Mouse (Mus musculus) embryonic facial prominence, embryonic 13.5 days (tissue): ENCODE measurements around the gene Adgre5. TPM values are rescaled to one million over a fixed set of nuclear protein-coding genes. Genes with fewer than 3 reads are reported as not detected.

Experiments
- ATAC-seq: fragments of 200-750 bp; cut with Nextera tagmentation; 2 replicates; pipeline ENCODE4 v1.8.0; 2017; ENCODE audit warnings: low read depth; ENCODE audit not compliant: insufficient number of reproducible peaks, insufficient read depth, low FRiP score, low TSS enrichment
- H3K27ac ChIP-seq: fragments of 300-500 bp; sonication (generic); 2 replicates; pipeline ENCODE4 v1.5.1; 2015; ENCODE audit warnings: moderate library complexity, mild to moderate bottlenecking, inconsistent platforms
- H3K27me3 ChIP-seq: fragments of 300-500 bp; sonication (generic); 2 replicates; pipeline ENCODE4 v1.6.1; 2015; ENCODE audit warnings: mild to moderate bottlenecking, inconsistent platforms
- H3K36me3 ChIP-seq: fragments of 300-500 bp; sonication (generic); 2 replicates; pipeline ENCODE4 v1.6.1; 2015; ENCODE audit warnings: mild to moderate bottlenecking, inconsistent platforms
- H3K4me1 ChIP-seq: fragments of 300-500 bp; sonication (generic); 2 replicates; pipeline ENCODE4 v1.6.1; 2015; ENCODE audit warnings: inconsistent platforms
- H3K4me2 ChIP-seq: fragments of 300-500 bp; sonication (generic); 2 replicates; pipeline ENCODE4 v1.6.1; 2015; ENCODE audit warnings: moderate library complexity, mild to moderate bottlenecking, inconsistent platforms
- H3K4me3 ChIP-seq: fragments of 300-500 bp; sonication (generic); 2 replicates; pipeline ENCODE4 v1.5.1; 2015; ENCODE audit warnings: mild to moderate bottlenecking, inconsistent platforms
- H3K9ac ChIP-seq: fragments of 300-500 bp; sonication (generic); 2 replicates; pipeline ENCODE4 v1.6.1; 2015; ENCODE audit warnings: mild to moderate bottlenecking, inconsistent platforms
- H3K9me3 ChIP-seq: fragments of 300-500 bp; sonication (generic); 2 replicates; pipeline ENCODE4 v1.6.1; 2016; ENCODE audit warnings: inconsistent platforms
- WGBS: fragments of 180-500 bp; shearing (Covaris S2); methylation state at CpG from one replicate; pipeline ENCODE4 v1.1.7; 2015; ENCODE audit warnings: mixed read lengths; 5-methylcytosine and 5-hydroxymethylcytosine counted together
- polyA plus RNA-seq: library from polyadenylated mRNA; unstranded; fragments of >200 nt; fragmentation: Nextera tagmentation; extraction: Ambion mirVana; gene quantifications from 2 replicates; pipeline ENCODE4 v1.2.1, GENCODE M21; 2015

Gene Adgre5
- polyA plus RNA-seq, 1 experiment from 2014 or later: 27.1 TPM

DNA sequence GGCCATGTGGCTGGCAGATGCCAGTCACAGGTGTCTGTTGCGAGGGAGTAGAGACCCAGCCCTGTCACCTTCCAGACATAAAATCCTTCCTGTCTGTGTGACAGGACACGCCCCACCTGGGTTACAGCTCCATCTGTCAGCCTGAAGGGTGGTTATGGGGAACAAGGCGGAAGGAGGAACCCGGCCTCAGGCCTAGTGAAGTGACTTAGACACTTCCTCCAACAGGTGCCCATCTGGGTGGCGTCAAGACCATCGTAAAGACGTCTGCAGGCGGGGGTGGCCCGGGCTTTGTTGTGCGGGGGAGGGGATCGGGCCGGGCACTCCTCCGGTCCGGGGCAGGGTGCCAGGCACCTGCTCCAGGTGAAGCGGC is 42.9 kb downstream of the Adgre5 start:
- no peak for ATAC-seq
- Histone ChIP-seq H3K4me1 (peaks cover 45% of the 10 kb centered on the region), H3K9me3 (no peaks in the 10 kb centered on the region), H3K27ac (peak overlapping the region; percentile 80), H3K36me3 (no peaks in the 10 kb centered on the region), H3K4me3 (peak overlapping the region; percentile 85), H3K27me3 (no peaks in the 10 kb centered on the region), H3K9ac (peak overlapping the region; percentile 90), H3K4me2 (peak overlapping the region; percentile 93)
- WGBS: 4% methylated on average over 15 of the region's 15 CpGs

GRCm38 (mm10) chr8:83697374-83698220 is 43.5 kb downstream of the Adgre5 start:
- H3K4me2 ChIP-seq: peak overlapping the region; percentile 93
- peak overlapping the region; percentile 85 for H3K4me3 ChIP-seq
- peak overlapping the region; percentile 90 for H3K9ac ChIP-seq
- no peaks in the 10 kb centered on the region for H3K27me3 ChIP-seq
- ATAC-seq: no peak
- peaks cover 2% of the 10 kb centered on the region for H3K36me3 ChIP-seq
- peak overlapping the region; percentile 80 for H3K27ac ChIP-seq
- H3K9me3 ChIP-seq: no peaks in the 10 kb centered on the region
- 37% methylated on average over 19 of the region's 19 CpGs for WGBS
- H3K4me1 ChIP-seq: peaks cover 45% of the 10 kb centered on the region

DNA sequence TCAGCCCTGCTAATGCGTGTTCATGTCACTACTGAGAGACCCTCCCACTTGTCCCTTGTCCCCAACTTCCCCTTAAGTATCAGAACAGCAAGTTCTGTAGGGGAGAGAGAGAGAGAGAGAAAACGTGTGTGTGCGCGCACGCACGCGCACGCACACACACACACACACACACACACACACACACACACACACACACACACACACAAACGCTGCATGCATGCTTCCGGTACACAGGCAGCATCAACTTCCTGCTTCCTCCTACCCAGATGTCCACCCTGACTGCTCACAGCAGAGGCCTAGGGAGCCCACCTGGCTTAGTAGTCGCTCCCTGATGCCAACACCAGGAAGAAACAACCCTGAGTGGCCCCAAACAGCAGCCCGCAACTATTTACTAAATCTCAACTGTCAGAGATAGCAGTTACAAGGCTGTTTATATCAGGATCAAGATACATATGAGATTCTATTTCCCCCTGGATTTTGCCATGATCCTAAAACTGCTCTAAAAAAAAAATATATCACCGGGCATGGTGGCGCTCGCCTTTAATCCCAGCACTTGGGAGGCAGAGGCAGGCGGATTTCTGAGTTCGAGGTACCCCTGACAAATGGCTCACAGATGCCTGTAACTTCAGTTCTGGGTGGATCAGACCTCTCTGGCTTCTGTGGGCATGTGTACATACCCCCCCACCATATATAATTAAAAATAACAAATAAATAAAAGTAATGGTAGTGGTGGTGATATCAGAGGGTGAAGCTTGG is 45.6 kb downstream of the Adgre5 start:
- Histone ChIP-seq H3K4me1 (peaks cover 41% of the 10 kb centered on the region), H3K4me3 (no peak overlapping the region), H3K27ac (no peak overlapping the region), H3K27me3 (no peaks in the 10 kb centered on the region), H3K36me3 (peaks cover 23% of the 10 kb centered on the region), H3K4me2 (no peak overlapping the region), H3K9me3 (no peaks in the 10 kb centered on the region), H3K9ac (no peak overlapping the region)
- ATAC-seq: no peak
- WGBS: 83% methylated on average over 9 of the region's 17 CpGs

DNA sequence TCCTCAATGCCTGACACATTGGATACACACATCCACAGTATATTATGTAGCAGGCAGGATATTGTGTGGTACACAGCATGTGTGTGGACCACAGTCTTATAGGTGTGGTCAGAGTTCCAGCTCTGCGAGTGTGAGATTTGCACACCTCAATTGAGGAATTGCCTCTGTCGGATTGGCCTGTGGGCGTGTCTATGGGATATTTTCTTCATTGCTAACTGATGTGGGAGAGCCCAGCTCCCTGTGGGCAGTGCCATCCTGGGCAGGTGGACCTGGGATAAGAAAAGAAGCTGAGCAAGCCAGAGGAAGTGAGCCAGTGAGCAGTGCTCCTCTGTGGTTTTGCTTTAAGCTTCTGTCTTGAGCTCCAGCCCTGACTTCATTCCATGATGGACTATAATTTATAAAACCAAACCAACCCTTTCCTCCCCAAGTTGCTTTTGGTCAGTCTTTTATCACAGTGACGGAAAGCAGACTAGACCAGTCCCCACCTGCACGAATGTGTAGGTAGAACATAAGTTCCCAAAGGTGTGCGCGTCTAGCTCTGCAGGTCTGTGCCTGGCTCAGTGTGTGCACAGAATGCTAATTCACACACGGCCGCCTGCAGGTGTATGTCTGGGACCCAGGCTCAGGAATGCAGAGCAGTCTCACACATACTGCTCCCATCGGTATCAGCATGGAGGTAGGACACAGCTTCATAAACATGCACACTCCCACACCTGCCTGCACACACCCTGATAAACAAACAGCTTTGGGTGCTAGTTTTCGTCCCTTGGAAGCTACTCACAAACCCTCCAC is 46.6 kb downstream of the Adgre5 start:
- 84% methylated on average over 11 of the region's 11 CpGs for WGBS
- Histone ChIP-seq H3K4me1 (peaks cover 32% of the 10 kb centered on the region), H3K27ac (no peak overlapping the region), H3K4me3 (no peak overlapping the region), H3K9me3 (no peaks in the 10 kb centered on the region), H3K9ac (no peak overlapping the region), H3K27me3 (no peaks in the 10 kb centered on the region), H3K4me2 (no peak overlapping the region), H3K36me3 (peaks cover 29% of the 10 kb centered on the region)
- no peak for ATAC-seq

DNA sequence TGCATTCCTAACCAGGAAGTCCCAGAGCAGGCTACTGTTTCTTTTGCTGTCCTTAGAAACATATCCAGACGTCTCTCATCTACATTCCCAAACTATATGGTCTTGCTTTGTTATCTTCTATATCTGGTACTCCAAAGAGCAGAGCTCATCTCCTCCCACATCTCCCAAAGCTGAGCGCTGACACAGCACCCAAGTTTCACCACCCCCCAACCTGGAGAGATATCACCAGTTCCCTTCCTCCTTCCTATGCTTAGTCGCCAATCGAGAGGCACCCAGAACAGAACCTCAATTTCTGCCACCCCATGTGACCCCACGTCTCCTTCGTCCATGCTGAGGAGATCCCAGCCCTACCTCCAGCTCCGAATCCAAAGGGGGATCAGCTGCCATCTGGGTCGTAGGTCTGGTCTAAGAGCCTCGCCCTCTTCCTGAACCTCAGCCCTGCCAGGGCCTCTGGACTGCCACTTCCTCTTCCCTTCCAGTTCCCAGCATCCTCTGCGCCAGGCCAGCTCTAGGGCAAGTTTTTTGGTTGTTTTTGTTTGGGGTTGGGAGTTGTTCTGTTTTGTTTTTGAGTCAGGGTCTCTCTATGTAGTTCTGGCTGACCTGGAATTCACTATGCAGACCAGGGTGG is 47.4 kb downstream of the Adgre5 start:
- ATAC-seq: no peak
- H3K27me3 ChIP-seq: no peaks in the 10 kb centered on the region
- 77% methylated on average over 10 of the region's 10 CpGs for WGBS
- no peak overlapping the region for H3K9ac ChIP-seq
- H3K9me3 ChIP-seq: no peaks in the 10 kb centered on the region
- H3K4me1 ChIP-seq: peaks cover 28% of the 10 kb centered on the region
- peaks cover 34% of the 10 kb centered on the region for H3K36me3 ChIP-seq
- no peak overlapping the region for H3K27ac ChIP-seq
- no peak overlapping the region for H3K4me3 ChIP-seq
- H3K4me2 ChIP-seq: no peak overlapping the region

DNA sequence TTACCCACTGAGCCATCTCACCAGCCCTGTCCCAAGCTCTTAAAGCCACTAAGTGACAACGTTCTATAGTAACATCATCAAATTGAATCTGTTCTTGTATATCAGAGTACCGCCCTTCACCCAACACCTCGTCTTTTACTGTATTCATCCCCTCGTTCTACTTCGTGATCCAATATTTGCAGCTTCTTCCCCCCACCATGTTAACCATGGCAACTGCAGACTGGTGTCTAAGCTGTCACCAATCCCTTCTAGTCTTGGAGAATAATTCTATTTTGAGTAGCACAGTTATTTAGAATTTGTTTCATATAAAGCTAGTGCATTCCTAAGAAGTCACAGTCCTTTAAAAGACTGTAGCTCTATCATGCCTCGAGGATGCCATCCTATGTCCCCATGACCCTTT is 51.9 kb downstream of the Adgre5 start:
- 0 out of 2 replicates have a peak, but pooled peaks cover 11% of the 10 kb centered on the region for H3K4me1 ChIP-seq
- H3K27ac ChIP-seq: no peak overlapping the region
- no peak overlapping the region for H3K4me3 ChIP-seq
- no peaks in the 10 kb centered on the region for H3K27me3 ChIP-seq
- H3K9me3 ChIP-seq: no peaks in the 10 kb centered on the region
- peaks cover 57% of the 10 kb centered on the region for H3K36me3 ChIP-seq
- ATAC-seq: no peak
- no peak overlapping the region for H3K9ac ChIP-seq
- no peak overlapping the region for H3K4me2 ChIP-seq
- WGBS: 90% methylated on average over 6 of the region's 6 CpGs

DNA sequence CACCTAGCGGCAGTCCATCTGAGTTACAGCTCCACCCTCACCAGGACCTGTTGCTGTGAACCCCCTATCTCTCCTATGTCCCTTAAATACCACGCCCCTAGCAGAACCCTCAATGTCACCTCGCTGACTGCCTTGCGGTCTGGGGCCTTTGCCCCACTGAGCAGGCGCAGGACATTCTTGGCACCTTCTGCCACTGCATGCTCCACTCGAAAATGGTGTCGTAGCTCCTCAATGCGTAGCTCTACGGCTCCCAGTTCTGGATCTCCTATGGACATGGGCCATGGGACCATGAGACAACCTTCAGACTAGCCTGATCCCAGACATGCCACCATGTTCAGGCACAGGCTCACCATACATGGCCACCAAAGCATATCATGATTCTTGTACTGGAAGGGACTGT is 56.6 kb downstream of the Adgre5 start:
- 92% methylated on average over 9 of the region's 9 CpGs for WGBS
- H3K27me3 ChIP-seq: no peaks in the 10 kb centered on the region
- ATAC-seq: no peak
- H3K36me3 ChIP-seq: peaks cover 58% of the 10 kb centered on the region
- H3K9ac ChIP-seq: no peak overlapping the region
- no peak overlapping the region for H3K27ac ChIP-seq
- no peak overlapping the region for H3K4me2 ChIP-seq
- H3K9me3 ChIP-seq: no peaks in the 10 kb centered on the region
- no peak overlapping the region for H3K4me3 ChIP-seq
- H3K4me1 ChIP-seq: peaks cover 34% of the 10 kb centered on the region

DNA sequence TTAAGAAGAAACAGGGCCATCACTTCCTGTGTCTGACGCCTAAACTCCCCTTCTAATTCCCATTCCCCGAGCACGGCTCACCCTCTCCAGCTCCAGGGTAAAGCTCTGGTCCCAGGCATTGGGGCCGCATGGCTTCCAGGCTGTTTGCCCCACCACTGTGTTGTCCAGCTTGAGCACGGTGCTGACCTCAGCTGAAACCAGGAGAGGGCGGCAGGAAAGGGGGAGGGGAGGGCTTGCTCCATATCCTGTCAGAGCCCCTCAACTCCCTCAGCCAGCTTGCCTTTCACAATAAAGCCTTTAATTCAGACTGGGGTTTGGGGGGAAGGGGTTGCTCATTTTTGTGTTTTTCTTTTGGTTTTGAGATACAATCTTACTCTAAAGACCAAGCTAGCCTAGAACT is 60.0 kb downstream of the Adgre5 start:
- no peaks in the 10 kb centered on the region for H3K9me3 ChIP-seq
- H3K4me3 ChIP-seq: no peak overlapping the region
- no peaks in the 10 kb centered on the region for H3K27me3 ChIP-seq
- peaks cover 77% of the 10 kb centered on the region for H3K36me3 ChIP-seq
- peak overlapping the region; percentile 90 for H3K27ac ChIP-seq
- no peak overlapping the region for H3K4me2 ChIP-seq
- 0 out of 2 replicates have a peak overlapping the region, but pooled peaks have one; percentile 41 for H3K9ac ChIP-seq
- no peak for ATAC-seq
- peaks cover 30% of the 10 kb centered on the region for H3K4me1 ChIP-seq
- 14% methylated on average over 6 of the region's 6 CpGs for WGBS

GRCm38 (mm10) chr8:83680603-83681002 is 60.5 kb downstream of the Adgre5 start:
- no peaks in the 10 kb centered on the region for H3K27me3 ChIP-seq
- H3K4me1 ChIP-seq: peaks cover 30% of the 10 kb centered on the region
- H3K9ac ChIP-seq: 0 out of 2 replicates have a peak overlapping the region, but pooled peaks have one; percentile 41
- 40% methylated on average over 5 of the region's 5 CpGs for WGBS
- no peaks in the 10 kb centered on the region for H3K9me3 ChIP-seq
- H3K4me3 ChIP-seq: no peak overlapping the region
- peaks cover 75% of the 10 kb centered on the region for H3K36me3 ChIP-seq
- no peak overlapping the region for H3K4me2 ChIP-seq
- peak overlapping the region; percentile 90 for H3K27ac ChIP-seq
- ATAC-seq: no peak

DNA sequence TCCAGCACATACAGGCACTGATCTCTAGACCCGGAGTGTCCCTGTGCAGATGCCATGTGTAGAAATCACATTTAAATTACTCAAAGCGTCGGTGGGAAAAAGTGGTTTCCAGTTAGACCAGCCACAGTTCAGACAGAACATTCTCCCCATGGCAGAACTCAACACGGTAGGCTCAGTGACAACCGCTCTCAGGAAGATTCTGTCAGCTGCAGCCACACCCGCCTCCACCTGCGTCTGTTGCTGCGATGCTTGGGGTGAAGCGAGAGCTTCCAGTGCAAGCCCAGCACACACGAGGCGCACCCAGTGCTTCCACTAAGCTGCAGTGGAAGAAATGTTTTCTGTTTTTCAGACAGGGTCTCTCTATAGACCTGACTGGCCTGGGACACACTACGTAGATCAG is 61.3 kb downstream of the Adgre5 start:
- WGBS: 90% methylated on average over 12 of the region's 12 CpGs
- peaks cover 75% of the 10 kb centered on the region for H3K36me3 ChIP-seq
- peak overlapping the region; percentile 90; the same call in 1 of the 2 replicates for H3K27ac ChIP-seq

DNA sequence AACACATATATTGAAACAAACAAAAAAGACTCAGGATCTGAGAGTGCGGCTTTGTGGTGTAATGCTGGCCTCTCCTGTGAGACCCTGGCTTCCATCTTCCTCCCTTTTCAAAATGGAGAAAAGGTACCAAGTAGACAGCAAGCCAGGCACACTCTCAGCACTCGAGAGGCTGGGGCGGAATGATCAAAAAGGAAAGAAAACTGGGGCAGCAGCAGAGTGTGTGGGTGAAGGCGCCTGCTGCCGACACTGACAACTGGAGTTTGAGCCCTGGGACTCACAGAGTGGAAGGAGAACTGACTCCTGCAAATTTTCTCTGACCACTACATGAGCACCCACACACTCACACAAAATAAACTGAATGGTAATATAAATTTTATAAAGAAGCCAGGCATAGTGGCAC is 66.6 kb downstream of the Adgre5 start:
- ATAC-seq: no peak
- Histone ChIP-seq H3K27ac (no peak overlapping the region), H3K9me3 (no peaks in the 10 kb centered on the region), H3K4me1 (no peaks in the 10 kb centered on the region), H3K27me3 (no peaks in the 10 kb centered on the region), H3K9ac (no peak overlapping the region), H3K4me2 (no peak overlapping the region), H3K36me3 (peaks cover 89% of the 10 kb centered on the region), H3K4me3 (no peak overlapping the region)
- WGBS: 82% methylated on average over 5 of the region's 5 CpGs

More for the DNA sequence above, 61.3 kb downstream of the Adgre5 start:
- no peak for ATAC-seq
- H3K9me3 ChIP-seq: no peaks in the 10 kb centered on the region
- no peaks in the 10 kb centered on the region for H3K27me3 ChIP-seq
- H3K4me1 ChIP-seq: peaks cover 30% of the 10 kb centered on the region
- no peak overlapping the region for H3K4me3 ChIP-seq
- H3K4me2 ChIP-seq: no peak overlapping the region
- H3K9ac ChIP-seq: 0 out of 2 replicates have a peak overlapping the region, but pooled peaks have one; percentile 47
